Mouse (Mus musculus) ovary, postnatal 36 days (tissue): ENCODE data around the gene Adssl1.

ENCODE experiments used
- DNase-seq: peaks from one replicate; pipeline ENCODE4 v3.0.0; 2022; ENCODE audit warnings: low spot score, mixed read lengths

Adssl1 gene

DNA sequence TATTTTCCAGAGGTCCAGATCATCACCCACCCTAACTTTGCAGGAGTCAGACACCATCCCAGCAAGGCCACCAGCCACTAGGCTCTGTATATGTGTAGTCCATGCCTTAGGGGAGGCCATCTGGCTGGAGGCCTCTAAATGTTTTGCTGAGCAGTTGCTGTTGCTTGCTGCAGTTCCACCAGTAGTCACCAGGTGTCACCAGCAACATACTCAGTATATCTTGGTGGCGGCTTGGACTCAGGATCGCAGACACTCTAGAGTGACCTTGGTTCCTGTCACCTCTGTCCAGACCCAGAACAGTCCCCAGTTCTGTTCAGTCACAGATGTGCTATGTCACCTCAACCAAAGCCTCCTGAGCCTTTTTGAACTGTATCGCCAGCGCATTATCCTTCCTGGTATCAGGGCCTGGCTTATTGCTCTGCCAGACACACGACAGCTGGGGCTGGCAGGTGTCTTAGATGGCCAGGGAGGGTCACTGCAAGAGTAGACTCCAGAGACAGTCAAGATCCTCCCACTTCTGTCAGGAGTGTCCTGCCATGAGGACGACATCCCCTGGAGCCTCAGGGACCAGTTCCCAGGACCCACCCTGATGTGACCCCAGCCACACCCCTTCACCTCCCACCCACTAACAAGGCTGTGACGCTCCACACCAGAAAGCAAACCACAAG, 33.4 kb downstream of the Adssl1 start:
- peak; percentile 79 for DNase-seq

DNA sequence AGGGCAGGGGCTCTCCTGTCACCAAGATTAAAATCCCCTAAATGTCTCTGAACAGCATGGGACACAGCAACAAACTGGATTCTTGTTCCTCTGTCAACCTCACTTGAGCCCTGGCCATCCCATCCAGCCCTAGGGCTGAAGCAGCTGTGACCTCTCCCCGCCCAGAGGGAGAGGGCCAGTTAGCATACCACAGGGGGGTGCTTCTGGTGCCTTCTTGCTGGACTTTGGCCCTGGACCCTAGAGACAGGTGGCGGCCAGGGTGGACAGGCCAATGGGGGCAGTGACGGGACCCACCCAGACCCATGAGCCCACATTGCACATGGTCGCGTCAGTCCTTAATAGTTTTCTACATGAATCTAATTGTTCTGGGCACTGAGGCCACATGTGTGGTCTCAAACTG, 34.2 kb downstream of the Adssl1 start:
- no peak for DNase-seq

DNA sequence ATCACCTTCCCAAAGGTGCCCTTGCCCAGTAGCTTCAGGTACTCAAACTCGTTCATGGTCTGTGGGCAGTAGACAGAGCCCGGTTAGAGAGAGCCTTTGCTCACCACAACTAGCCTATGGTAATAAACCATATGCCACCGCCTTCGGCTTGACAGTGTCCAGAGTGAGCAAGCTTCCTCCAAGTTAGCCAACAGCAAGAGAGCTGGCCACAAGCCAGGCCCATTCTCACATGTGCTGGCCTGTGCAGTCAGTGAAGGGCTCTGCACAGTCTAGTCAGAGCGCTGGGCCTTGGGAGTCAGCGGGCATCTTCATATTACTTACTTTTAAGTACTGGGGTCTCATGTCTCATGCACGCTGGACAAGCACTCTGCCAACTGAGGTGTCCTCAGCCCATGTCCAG, 38.8 kb downstream of the Adssl1 start:
- DNase-seq = no peak

DNA sequence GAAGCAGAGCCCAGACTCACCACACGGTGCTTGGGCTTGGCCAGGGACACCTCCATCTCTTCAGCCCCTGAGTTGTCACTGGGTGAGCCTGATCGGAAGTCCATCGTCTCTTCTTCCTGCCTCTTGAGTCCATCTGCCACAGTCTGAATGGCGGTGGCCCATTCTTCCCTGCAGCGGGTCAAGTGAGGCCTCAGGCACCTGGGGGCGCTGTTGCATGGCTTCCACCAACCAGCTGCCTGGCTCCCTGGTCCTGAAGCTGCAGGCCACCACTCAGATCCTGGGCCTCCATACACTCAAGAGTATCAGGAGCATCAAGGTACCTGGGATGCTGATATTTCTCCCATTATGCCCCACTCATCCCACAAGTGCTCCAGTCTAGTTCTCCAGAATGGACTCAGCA, 39.3 kb downstream of the Adssl1 start:
- peak; percentile 75 for DNase-seq

DNA sequence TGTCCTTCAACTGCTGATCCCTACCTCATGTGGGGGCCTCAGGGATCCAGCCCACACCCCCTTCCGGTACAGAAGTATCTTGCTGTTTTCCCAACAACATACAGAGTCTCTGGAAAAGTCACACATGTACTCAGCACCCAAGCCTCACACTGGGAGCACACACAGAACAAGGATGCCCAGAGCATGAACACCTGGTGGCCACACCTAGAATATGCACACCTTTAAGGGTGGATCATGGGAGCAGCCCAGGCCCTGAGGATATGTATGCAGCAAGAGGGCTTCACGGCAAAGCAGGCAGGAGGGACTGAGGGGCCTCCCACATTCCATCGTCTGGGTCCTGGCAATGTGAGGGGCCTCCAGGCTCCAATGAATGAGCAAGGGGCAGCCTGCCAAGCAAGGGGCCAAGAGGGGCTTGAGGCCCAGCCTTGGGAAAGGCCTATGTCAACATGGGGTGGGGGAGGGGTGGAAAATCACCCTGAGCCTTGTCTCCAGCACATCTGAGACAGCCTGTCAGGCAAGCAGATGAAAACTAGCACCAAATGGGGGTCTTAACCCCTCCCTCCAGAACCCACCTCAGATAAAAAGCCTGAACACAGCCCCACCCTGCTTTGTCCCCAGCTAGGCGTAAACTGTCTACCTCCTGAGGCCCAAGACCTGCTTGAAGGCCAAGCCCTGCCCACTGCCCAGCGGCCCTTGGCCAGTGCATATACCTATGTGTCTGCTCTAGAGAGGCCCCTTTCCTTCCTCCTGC, 40.9 kb downstream of the Adssl1 start:
- no peak for DNase-seq

DNA sequence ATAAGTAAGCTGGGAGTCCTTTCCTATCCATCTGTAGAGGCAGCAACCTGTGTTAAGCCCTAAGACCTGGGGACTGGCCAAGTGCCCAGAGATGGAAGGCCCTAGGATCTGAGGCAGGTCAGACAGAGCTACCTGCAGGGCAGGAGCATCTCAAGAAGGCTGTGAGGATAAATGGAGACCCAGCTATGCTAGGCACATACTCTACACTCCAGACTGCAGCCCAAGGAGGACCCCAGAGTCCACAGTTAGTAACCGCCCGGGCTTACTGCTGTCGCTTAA, 41.4 kb downstream of the Adssl1 start:
- no peak for DNase-seq

DNA sequence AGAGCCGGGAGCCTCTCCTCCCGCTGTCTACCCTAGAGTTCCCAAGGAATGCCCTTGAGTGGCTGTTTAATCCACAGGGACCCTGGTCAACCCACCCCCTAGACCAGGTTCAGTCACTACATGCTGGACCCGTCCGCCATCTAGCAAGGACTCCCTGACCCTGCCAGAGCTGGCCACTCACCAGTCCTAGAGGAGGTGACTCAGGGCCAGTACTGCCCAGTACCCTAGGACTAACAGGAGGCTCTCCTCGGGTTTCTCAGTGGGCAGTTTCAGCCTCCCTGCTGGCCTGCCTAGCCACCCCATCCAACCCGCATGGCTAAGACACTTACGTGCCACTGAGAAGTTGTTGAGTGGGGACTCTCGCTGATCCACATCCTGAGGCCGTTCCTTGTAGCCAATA, 42.0 kb downstream of the Adssl1 start:
- DNase-seq = no peak

DNA sequence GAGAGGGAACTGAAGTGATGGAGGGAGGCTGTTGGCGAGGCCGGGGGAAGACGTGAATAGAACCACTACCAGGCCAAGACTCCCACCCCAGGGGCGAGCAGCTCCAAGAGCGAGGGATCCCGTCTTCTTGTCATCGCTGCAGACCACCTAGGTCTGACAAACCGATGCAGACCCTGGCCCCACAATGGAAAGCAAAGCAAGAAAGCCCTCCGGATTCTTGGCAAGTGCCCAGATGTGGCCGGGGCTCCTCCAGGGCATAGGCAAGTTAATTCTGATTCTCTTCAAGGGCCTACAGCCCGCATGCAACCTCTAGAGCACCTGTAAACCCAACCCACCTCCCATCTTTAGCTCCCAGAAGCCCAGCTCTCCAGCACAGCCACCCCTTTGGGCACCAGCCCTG, 43.5 kb downstream of the Adssl1 start:
- DNase-seq = no peak

DNA sequence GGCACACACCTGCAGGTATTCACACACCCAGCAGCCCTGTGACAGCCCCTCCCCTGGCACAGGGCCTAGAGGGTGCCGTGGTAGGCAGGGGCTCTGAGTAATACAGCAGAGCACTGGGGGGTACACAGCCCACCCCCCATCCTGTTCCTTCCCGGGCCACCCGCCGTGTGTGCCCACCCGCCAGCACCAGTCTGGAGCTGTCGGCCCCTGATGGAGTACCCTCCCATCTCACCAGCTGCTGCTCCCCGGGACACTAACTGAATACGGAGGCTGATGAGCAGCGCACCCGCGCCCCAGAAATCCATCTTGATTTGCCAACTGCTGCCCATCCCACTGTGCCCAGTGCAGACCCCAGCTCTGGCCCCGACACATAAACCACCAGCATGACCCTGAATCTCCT, 43.9 kb downstream of the Adssl1 start:
- DNase-seq = no peak

DNA sequence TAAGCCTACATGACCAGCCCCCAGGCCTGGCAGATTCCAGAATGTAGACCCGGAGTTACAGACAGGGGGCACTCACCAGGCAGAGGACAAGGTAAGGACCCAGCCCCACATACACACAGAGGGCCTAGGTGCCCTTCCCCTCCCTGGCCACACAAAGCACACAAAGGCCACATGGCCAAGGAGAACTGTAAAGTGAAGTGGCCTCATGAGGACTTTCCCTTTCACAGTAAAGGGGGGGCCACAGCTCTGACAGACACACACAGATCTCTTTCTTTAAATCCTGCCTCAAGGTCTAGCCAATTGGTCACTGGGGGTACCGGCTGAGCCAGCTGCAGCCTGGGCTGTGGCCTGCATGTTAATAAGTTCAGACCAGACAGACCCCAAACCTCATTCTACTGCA, 44.3 kb downstream of the Adssl1 start:
- DNase-seq = no peak

DNA sequence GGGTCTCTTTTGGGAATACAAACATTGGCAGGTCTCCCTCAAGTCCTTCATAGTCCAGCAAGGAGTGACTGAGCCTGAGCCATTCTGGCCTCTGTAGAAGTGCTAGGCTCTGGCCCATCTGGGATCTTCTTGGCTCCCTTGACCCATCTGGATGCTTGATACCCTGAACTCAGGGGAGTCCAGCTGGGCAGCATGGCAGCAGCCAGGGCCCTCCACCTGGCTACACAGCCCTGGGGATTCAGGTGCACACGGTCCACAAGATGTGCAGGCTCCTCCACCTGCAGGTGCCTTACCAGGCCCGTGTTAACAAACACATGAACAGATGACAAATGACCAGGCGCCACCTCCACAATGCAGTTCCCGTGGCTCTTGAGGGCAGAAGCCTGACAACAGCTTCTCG, 44.8 kb downstream of the Adssl1 start:
- no peak for DNase-seq

DNA sequence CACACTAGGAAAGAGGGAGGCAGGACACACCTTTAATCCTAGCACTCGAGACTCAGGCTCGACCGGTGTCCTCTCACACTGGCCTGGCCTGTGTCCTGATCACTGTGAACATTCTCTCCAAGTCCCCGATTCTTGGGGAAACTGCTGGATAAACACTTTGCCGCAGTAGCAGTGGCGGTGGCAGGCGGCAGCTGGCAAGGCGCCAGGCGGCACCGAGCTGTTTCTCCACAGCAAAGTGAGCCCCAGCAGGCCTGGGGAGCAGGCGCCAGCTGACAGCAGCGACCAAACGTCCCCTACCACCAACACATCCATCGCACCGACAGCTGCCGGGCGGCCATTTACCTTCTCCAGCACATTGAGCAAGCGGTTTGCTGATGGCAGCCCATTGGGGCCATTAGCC, 45.6 kb downstream of the Adssl1 start:
- peak; percentile 61 for DNase-seq

DNA sequence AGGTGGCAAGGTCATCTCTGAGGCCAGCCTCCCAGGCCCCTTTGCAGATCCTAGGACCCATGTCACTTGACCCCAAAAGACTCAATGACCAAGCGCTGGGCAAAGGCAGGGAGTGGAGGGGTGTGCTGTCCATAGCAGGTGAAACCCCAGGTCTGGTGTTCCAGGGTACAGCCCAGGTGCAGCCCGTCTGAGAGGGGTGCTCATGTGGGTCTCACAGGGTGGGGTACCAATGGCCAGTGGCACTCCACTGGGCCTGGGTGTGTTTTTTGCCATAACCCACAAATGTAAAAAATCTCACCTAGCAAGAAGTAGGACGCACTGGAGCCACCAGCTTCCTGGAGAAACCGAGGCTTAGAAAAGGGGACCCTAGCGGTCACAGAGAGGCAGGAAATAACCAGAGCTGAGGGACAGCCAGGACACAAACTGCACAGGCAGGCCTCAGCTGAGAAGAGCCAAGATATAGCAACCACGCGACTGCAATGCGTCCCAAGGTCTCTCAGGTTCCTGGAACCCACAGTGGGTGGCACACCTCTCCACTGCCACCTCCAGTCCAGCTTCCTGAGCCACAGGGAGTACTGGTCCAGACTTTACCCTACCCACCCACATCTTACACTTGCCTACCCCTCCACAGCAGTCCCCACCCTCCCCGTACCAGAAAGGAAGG, 46.2 kb downstream of the Adssl1 start:
- DNase-seq = no peak

DNA sequence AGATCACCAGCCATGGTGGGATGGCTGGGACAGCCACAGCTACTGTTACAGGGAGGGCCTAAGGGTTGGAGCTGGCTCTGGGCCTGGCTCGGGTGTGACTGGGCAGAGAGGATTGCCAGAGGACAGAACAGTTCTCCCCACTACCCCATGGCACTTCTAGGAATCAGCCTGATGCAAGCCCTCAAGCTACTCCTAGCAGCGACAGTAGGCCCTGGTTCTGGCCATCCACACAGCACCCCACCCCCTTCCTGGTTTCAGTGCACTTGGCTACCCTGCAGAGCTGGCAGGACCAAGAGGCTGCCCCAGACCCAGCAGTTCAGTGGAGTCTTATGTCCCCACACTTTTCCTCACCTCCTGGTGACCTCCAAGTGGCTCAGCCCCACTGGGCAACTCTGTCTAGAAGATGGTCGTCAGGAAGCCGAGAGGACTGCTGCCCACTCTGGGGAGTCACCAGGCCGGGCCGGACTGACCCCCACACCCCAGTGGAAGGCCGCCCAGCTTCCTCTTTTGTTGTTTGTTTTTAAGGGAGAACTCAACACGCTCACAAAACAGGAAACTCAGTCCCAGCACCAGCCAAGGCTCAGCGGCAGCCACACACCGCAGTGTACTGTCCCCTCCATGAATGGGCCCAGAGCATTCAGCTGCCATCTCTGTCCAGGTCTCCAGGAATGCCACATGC, 47.9 kb downstream of the Adssl1 start:
- peak; percentile 40 for DNase-seq

DNA sequence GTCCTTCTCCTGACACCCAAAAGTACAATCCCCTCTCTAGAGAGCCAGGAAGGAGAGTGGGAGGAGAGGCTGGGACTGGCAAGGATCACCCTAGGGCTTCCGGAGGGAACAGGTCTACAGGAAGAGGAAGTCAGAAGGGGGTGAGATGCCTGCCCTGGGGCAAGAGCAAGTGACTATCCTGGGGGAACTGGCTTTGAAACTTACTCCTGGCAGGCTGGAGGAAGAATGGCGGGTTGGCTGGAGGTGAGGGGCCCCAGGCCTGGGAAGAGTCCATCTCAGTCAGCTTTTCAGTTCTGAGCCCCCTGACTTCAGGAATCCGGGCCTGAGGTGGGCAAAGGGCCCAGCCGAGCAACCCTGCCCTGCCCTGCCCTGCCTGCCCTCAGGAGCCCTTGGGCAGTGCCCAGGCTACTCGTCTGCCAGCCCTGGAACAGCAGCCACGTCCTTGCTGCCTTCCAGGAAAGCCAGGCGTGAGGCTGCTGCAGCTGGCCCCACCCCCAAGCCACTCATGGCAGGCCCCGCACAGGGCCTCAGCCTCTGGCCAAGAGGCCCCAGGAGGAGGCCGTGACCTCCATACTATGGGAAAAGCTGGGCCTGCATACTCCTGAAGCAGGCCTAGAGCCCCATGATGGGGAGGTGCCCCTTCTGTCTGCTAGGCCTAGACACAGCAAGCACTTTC, 51.0 kb downstream of the Adssl1 start:
- DNase-seq = peak; percentile 66

DNA sequence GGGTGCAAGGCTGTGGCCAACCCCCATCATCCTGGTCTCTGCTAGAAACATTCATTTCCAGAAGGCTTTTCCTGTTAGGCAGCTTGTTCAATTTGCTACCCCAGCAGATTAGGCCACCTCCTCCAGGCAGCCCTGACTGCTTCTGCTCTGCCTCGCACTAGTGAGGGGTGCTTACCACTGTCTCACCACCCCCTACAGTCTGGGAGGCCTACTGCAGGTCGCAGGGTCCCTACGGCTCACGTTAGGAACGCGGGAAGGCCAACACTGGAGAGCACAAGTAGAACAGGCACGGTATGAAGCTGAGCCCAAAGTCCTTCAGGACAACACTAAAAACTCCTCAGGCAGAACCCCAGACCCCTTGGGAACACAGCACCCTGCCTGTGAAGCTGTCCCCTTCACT, 52.0 kb downstream of the Adssl1 start:
- no peak for DNase-seq

DNA sequence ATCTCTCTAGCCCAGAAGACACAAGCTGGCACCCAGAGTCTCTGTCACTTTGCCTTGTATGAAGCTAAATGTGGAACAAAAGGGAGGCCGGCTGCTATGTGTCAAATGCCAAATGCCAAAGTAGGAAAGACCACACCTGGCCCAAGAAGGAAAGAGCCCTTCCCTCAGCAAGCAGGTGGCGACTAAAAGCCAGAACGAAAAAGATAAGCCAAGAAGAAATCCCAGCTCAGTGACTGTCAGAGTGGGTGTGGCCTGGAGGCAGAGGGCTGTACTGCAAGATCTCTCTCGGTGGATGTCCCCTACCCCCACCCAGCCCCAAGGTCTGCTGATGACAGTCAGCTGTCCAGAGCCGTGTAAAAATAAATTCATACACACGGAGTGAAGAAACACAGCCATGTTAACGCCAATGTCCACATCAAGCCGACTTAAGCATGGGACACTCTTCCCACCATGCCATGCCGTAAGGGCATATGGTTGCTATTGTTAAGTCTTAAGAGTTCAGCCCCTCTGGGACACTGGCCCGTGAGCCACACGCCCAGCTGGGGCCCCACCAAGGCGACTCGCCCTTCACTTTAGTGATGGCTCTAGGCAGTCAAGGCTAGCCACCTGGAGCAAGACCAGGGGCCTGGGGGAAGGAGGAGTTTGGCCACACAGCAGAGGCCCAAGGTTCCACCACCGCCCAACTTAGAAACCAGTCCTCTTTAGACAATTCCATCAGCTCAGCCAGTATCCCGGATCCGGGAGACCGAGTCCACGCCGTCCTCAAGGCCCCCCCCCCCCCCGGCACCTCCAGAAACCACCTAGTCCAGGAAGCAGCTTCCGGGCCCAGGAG, 53.1 kb downstream of the Adssl1 start:
- peak; percentile 53 for DNase-seq

DNA sequence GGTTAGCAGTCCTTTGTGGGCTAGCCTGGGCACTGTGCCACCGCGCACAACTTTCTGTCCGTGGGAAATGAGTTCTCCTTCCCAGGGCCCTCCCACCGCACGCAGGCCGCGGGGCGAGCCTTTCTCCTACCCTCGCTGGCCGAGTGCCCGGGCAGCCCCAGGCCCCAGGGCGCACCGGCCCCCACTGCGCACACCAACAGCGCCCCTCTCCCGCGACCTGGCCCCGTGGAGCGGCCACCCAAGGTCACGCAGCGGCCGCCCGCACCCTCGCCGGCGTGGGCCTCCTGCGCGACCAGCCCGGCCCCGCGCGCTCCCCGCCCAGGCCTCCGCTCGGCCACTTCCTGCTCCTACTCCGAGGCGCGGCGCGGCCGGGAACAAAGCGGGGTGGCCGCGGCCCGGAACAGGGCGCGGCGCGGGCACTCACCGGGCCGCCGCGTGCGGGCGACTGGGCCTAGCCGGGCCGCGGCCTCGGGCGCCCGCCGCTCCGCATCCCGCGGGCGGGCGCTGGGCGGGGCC, 53.8 kb downstream of the Adssl1 start:
- DNase-seq = peak; percentile 55

DNA sequence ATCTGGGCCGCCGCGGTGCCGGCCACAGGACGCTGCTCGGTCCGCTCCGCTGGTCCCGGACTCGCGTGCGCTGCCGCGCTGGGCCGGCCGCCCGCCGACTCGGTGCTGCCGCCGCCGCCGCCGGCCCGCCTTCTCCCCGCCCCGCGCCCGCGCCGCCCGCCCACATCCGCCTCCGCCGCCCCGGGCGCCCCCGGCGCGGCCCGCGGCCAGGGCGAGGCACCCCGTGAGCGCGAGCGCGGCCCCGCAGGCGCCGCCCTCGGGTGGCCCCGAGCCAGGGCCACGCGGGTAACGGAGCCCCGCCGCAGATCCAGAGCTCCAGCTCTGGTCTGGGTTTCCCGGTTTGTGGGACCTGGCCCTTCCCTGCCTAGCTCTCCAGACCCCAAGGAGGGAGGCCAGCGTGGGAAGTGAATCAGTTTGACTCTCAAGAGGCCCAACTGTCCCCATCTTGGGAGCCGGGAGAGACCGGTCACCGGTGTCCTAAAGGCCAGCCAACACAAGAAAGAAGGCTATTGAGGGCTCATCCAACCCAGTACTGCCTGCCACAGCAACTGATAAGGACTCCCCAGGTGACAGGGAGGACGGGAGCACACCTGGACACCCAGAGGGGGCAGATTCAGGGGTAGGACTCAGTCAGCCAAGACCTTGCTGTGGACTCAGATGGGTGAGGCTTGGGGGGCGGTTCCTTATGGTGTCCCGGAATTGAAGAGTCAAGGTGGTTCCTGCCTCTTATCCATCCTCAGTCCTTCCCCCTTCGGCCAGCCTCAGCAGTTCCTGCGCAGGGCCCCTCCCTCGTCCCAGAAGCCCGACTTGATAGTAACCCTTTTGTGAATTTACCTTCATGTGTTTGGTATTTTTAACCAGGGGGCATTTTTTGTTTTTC, 54.5 kb downstream of the Adssl1 start, which contains the start of gene Akt1:
Gene Akt1 (minus strand): TSS at position 753 of the 880 bp plus-strand sequence.
- peak; percentile 74 for DNase-seq
